Mouse (Mus musculus) small intestine, adult 2 months (tissue): ENCODE data around the gene Lrp2.

Experiments
- CTCF ChIP-seq: fragments of 200-500 bp; IDR thresholded peaks from 2 replicates; pipeline ENCODE4 v1.5.1; 2012; ENCODE audit warnings: low read depth, mild to moderate bottlenecking, control low read depth, inconsistent platforms, low read length, moderate library complexity, mixed read lengths; ENCODE audit not compliant: insufficient replicate concordance, insufficient read length; ENCODE audit errors: extremely low read depth
- POLR2A ChIP-seq: fragments of 200-500 bp; IDR thresholded peaks from 2 replicates; pipeline ENCODE4 v1.6.1; 2012; ENCODE audit warnings: low read depth, mild to moderate bottlenecking, control low read depth, inconsistent platforms, low read length, moderate library complexity

DNA sequence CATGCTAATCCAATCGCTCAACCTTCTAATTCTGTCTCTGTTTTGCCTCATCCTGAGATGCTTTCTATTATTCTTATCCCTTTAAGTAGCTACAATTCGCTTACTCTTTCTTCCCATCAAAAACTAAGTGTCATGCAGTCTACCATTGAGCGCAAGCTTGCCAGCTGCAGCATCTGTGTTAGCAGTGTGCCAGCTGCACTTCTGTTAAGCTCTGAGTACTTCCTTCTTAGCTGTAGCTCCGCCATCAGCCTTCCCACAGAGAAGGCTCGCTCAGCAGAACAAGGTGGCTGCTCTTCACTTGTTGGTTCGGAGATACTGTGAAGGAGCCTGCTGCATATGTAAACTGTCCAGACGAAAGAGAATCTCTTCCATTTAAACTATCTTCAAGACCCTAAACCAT lies 183.6 kb downstream of the Lrp2 start:
- no peak for TF ChIP-seq CTCF
- no peak for TF ChIP-seq POLR2A
